Mouse (Mus musculus) heart, adult 2 months (tissue): ENCODE measurements around the gene Tbc1d5.

Experiments
- CTCF ChIP-seq: fragments of 200-600 bp; IDR thresholded peaks from 2 replicates; pipeline ENCODE4 v1.8.1; 2022; ENCODE audit warnings: antibody characterized with exemption, mild to moderate bottlenecking, moderate library complexity
- EP300 ChIP-seq: fragments of 200-500 bp; IDR thresholded peaks from 2 replicates; pipeline ENCODE4 v1.6.1; 2011; ENCODE audit warnings: low read depth, low read length, control low read depth; ENCODE audit not compliant: insufficient read depth
- POLR2A ChIP-seq: fragments of 200-500 bp; IDR thresholded peaks from 2 replicates; pipeline ENCODE4 v1.6.1; 2011; ENCODE audit warnings: mild to moderate bottlenecking, low read depth, low read length, control low read depth; ENCODE audit not compliant: insufficient read depth

DNA sequence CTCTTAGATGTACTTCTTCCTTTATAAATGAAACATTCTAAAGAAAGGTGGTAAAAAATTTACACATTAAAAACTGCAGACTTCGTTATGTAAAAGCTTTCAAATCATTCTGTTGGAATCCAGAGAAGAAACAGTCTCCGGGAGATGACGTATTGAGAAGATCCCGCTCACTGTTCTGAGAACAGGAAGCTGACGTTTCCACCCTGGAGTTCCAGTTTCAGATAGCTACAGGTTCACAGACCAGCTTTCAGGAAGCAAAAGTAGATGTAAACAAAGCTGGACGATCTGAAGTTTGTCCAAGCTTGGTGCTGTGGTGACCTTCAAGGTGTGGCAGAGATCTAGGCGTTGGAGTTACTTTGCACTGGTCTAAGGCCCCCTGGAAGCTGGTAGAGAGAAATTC, 41.9 kb upstream of the Tbc1d5 start:
- TF ChIP-seq CTCF (no peak), POLR2A (no peak), EP300 (no peak)
